Mouse (Mus musculus) midbrain, embryonic 10.5 days (tissue): Measurements from ENCODE around the gene Rbm8a2. TPM values are rescaled to one million over a fixed set of nuclear protein-coding genes. Genes with fewer than 3 reads are reported as not detected.
"Not testable (repeated sequence)": the region's sequence is repeated elsewhere in the genome, so short reads cannot be mapped to it uniquely, and the experiment has no call there.

Experiments
- DNase-seq: peaks from one replicate; pipeline ENCODE4 v3.0.0-alpha.2; 2017; ENCODE audit warnings: low spot score
- H3K27ac ChIP-seq: fragments of 300-500 bp; sonication (generic); replicated peaks from 2 replicates; pipeline ENCODE4 v1.5.1; 2016; ENCODE audit warnings: mild to moderate bottlenecking
- H3K27me3 ChIP-seq: fragments of 300-500 bp; sonication (generic); 2 replicates; pipeline ENCODE4 v1.6.1; 2016; ENCODE audit warnings: low read depth, mild to moderate bottlenecking; ENCODE audit not compliant: poor library complexity, severe bottlenecking
- H3K36me3 ChIP-seq: fragments of 300-500 bp; sonication (generic); 2 replicates; pipeline ENCODE4 v1.6.1; 2016; ENCODE audit warnings: mild to moderate bottlenecking, moderate library complexity
- H3K4me1 ChIP-seq: fragments of 300-500 bp; sonication (generic); 2 replicates; pipeline ENCODE4 v1.6.1; 2016
- H3K4me3 ChIP-seq: fragments of 300-500 bp; sonication (generic); 2 replicates; pipeline ENCODE4 v1.5.1; 2016; ENCODE audit warnings: mild to moderate bottlenecking, moderate library complexity
- H3K9me3 ChIP-seq: fragments of 300-500 bp; sonication (generic); replicated peaks from 2 replicates; pipeline ENCODE4 v1.6.1; 2016; ENCODE audit warnings: mild to moderate bottlenecking
- WGBS: fragments of 180-500 bp; shearing (Covaris S2); methylation state at CpG from one replicate; pipeline ENCODE4 v1.1.7; 2016; 5-methylcytosine and 5-hydroxymethylcytosine counted together
- polyA plus RNA-seq: library from polyadenylated mRNA; unstranded; fragments of >200 nt; fragmentation: Nextera tagmentation; extraction: Ambion mirVana; gene quantifications from 2 replicates; pipeline ENCODE4 v1.2.1, GENCODE M21; 2016

Gene Rbm8a2
- 0.50 and 0.95 TPM in 2 replicates for polyA plus RNA-seq

- H3K27ac ChIP-seq, H3K36me3 ChIP-seq, DNase-seq, H3K4me3 ChIP-seq, H3K27me3 ChIP-seq, H3K9me3 ChIP-seq, H3K4me1 ChIP-seq: not testable (repeated sequence)
- 93% methylated on average over 7 of the region's 7 CpGs for WGBS
Observed at GRCm38 (mm10) chr1:175979014-175979413, at the start of gene Rbm8a2. Gene Rbm8a2, minus strand, starts transcription at chr1:175979114.

GRCm38 (mm10) chr1:176028397-176028796, 49.5 kb upstream of the Rbm8a2 start:
- Histone ChIP-seq H3K4me3 (no peak overlapping the region), H3K4me1 (peaks cover 3% of the 10 kb centered on the region; the same call in 1 of the 2 replicates), H3K27ac (no peak overlapping the region), H3K9me3 (no peaks in the 10 kb centered on the region), H3K36me3 (no peaks in the 10 kb centered on the region), H3K27me3 (no peaks in the 10 kb centered on the region)
- 55% methylated on average over 3 of the region's 3 CpGs for WGBS
- DNase-seq = no peak

- no peaks in the 10 kb centered on the region for H3K36me3 ChIP-seq
- H3K27me3 ChIP-seq = no peaks in the 10 kb centered on the region
- H3K4me3 ChIP-seq = no peak overlapping the region
- H3K9me3 ChIP-seq = no peaks in the 10 kb centered on the region
- DNase-seq = no peak
- no peak overlapping the region for H3K27ac ChIP-seq
- 22% methylated on average over 1 of the region's 1 CpGs for WGBS
- peaks cover 3% of the 10 kb centered on the region; the same call in 1 of the 2 replicates for H3K4me1 ChIP-seq
Observed at GRCm38 (mm10) chr1:176024501-176024900, 45.6 kb upstream of the Rbm8a2 start.

GRCm38 (mm10) chr1:176018523-176018922, 39.6 kb upstream of the Rbm8a2 start:
- 96% methylated on average over 3 of the region's 3 CpGs for WGBS
- H3K4me3 ChIP-seq = no peak overlapping the region
- peaks cover 20% of the 10 kb centered on the region for H3K4me1 ChIP-seq
- no peak for DNase-seq
- H3K27me3 ChIP-seq = peaks cover 25% of the 10 kb centered on the region
- no peak overlapping the region for H3K27ac ChIP-seq
- H3K36me3 ChIP-seq = no peaks in the 10 kb centered on the region
- H3K9me3 ChIP-seq = no peaks in the 10 kb centered on the region

GRCm38 (mm10) chr1:176016076-176016475, 37.2 kb upstream of the Rbm8a2 start:
- 62% methylated on average over 3 of the region's 3 CpGs for WGBS
- peaks cover 34% of the 10 kb centered on the region for H3K27me3 ChIP-seq
- no peaks in the 10 kb centered on the region for H3K9me3 ChIP-seq
- DNase-seq = no peak
- no peak overlapping the region for H3K27ac ChIP-seq
- H3K4me1 ChIP-seq = peaks cover 30% of the 10 kb centered on the region
- no peak overlapping the region for H3K4me3 ChIP-seq
- H3K36me3 ChIP-seq = no peaks in the 10 kb centered on the region

GRCm38 (mm10) chr1:176013497-176014268, 34.8 kb upstream of the Rbm8a2 start:
- DNase-seq = peak; percentile 19
- 20% methylated on average over 3 of the region's 3 CpGs for WGBS

GRCm38 (mm10) chr1:176011535-176011934, 32.6 kb upstream of the Rbm8a2 start:
- no peak overlapping the region for H3K4me3 ChIP-seq
- H3K27ac ChIP-seq = no peak overlapping the region
- peaks cover 30% of the 10 kb centered on the region for H3K4me1 ChIP-seq
- DNase-seq = no peak
- H3K27me3 ChIP-seq = peaks cover 29% of the 10 kb centered on the region
- H3K9me3 ChIP-seq = no peaks in the 10 kb centered on the region
- H3K36me3 ChIP-seq = no peaks in the 10 kb centered on the region

More at GRCm38 (mm10) chr1:176013497-176014268, 34.8 kb upstream of the Rbm8a2 start:
- no peaks in the 10 kb centered on the region for H3K36me3 ChIP-seq
- H3K4me1 ChIP-seq = peaks cover 30% of the 10 kb centered on the region
- peaks cover 34% of the 10 kb centered on the region for H3K27me3 ChIP-seq
- H3K9me3 ChIP-seq = no peaks in the 10 kb centered on the region
- peak overlapping the region; percentile 17; the same call in 1 of the 2 replicates for H3K27ac ChIP-seq
- no peak overlapping the region for H3K4me3 ChIP-seq

GRCm38 (mm10) chr1:176011072-176011471, 32.2 kb upstream of the Rbm8a2 start:
- Histone ChIP-seq H3K4me3 (no peak overlapping the region), H3K36me3 (no peaks in the 10 kb centered on the region), H3K9me3 (no peaks in the 10 kb centered on the region), H3K27me3 (peaks cover 24% of the 10 kb centered on the region), H3K27ac (no peak overlapping the region), H3K4me1 (peaks cover 25% of the 10 kb centered on the region)
- no peak for DNase-seq

GRCm38 (mm10) chr1:176008411-176008810, 29.5 kb upstream of the Rbm8a2 start:
- Histone ChIP-seq H3K27me3 (peaks cover 10% of the 10 kb centered on the region), H3K27ac (no peak overlapping the region), H3K36me3 (no peaks in the 10 kb centered on the region), H3K4me1 (peaks cover 8% of the 10 kb centered on the region), H3K9me3 (no peaks in the 10 kb centered on the region), H3K4me3 (no peak overlapping the region)
- no peak for DNase-seq
- 83% methylated on average over 2 of the region's 2 CpGs for WGBS

- WGBS = 85% methylated on average over 5 of the region's 5 CpGs
- no peaks in the 10 kb centered on the region for H3K4me1 ChIP-seq
- no peak overlapping the region for H3K27ac ChIP-seq
- H3K27me3 ChIP-seq = no peaks in the 10 kb centered on the region
- DNase-seq = no peak
- H3K4me3 ChIP-seq = no peak overlapping the region
- no peaks in the 10 kb centered on the region for H3K9me3 ChIP-seq
- H3K36me3 ChIP-seq = no peaks in the 10 kb centered on the region
Observed at GRCm38 (mm10) chr1:176000599-176000998, 21.7 kb upstream of the Rbm8a2 start.

GRCm38 (mm10) chr1:175997076-175997651, 18.2 kb upstream of the Rbm8a2 start:
- DNase-seq = no peak
- Histone ChIP-seq H3K36me3 (no peaks in the 10 kb centered on the region), H3K27ac (no peak overlapping the region), H3K27me3 (no peaks in the 10 kb centered on the region), H3K9me3 (no peaks in the 10 kb centered on the region), H3K4me3 (no peak overlapping the region), H3K4me1 (no peaks in the 10 kb centered on the region)
- 75% methylated on average over 7 of the region's 7 CpGs for WGBS

GRCm38 (mm10) chr1:175988912-175989311, 10.0 kb upstream of the Rbm8a2 start:
- H3K36me3 ChIP-seq = no peaks in the 10 kb centered on the region
- WGBS = 91% methylated on average over 4 of the region's 4 CpGs
- no peaks in the 10 kb centered on the region for H3K4me1 ChIP-seq
- DNase-seq = no peak
- H3K9me3 ChIP-seq = no peaks in the 10 kb centered on the region
- no peak overlapping the region for H3K27ac ChIP-seq
- no peaks in the 10 kb centered on the region for H3K27me3 ChIP-seq
- no peak overlapping the region for H3K4me3 ChIP-seq

GRCm38 (mm10) chr1:175988448-175988847, 9.5 kb upstream of the Rbm8a2 start:
- DNase-seq = no peak
- no peaks in the 10 kb centered on the region for H3K36me3 ChIP-seq
- H3K4me1 ChIP-seq = no peaks in the 10 kb centered on the region
- H3K9me3 ChIP-seq = no peaks in the 10 kb centered on the region
- H3K27me3 ChIP-seq = no peaks in the 10 kb centered on the region
- H3K27ac ChIP-seq = no peak overlapping the region
- WGBS = 95% methylated on average over 5 of the region's 5 CpGs
- no peak overlapping the region for H3K4me3 ChIP-seq
